Mouse (Mus musculus) kidney, postnatal 4 days (tissue): ENCODE results near the gene Oscar.
"Not testable (repeated sequence)": the region's sequence is repeated elsewhere in the genome, so short reads cannot be mapped to it uniquely, and the experiment has no call there.

ENCODE experiments used
- DNase-seq, 2 experiments: peaks; one replicate each; pipeline ENCODE4 v3.0.0; 2021; ENCODE audit warnings: mixed read lengths in 2 of 2

Oscar gene

DNA sequence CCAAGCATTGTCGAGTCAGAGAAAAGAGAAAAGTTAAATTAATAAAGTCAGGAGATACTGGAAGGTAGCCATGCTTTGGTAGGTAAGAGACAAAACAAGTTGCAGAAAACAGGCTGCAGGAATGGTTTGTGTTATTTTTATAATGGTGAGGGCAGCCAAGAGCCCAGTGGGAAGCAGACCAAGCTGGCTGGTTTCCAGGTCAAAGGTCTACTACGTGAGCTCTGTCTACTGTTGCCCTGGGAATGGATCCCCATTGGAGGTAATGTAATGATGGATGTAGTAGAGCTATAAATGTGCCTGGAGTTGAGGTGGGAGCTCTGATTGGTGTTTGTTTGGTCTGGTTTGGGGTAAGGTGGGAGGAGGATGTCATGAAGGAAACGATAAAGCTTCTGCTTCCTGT is 6.9 kb downstream of the Oscar start:
- DNase-seq = peak; percentile 43 to 58

DNA sequence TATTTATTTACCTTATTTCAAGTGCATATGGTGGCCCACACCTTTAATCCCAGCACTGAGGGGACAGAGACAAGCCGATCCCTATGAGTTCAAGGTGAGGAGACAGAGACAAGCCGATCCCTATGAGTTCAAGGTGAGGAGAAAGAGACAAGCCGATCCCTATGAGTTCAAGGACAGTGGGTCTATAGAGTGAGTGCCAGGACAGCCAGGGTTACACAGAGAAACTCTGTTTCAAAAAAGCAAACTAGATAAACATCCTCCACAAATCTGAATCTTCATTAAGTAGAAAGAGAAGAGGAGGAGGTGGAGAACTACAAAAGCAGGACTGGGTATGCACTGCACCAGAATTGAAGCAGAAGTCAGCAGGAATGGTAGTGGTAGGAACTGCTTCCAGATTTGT is 7.3 kb downstream of the Oscar start:
- DNase-seq = no peak

DNA sequence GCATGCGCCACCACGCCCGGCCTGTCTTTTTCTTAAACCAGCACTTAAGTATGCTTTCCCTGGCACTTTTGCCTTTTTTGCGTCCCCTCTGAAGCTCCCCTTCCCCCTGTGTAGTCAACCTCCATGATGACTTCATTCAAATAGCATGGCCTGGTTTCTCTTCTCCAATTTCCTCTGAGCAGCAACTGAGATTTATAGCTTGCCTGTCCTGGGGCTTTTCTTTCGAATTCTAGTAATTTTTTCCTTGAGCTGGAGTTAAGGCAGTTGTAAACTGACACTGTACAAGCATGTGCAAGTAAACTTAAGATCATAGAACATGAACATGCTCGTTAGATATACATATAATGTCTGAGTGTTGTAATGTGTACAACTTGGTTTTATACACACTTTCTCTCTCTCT is 8.6 kb downstream of the Oscar start:
- DNase-seq = no peak

DNA sequence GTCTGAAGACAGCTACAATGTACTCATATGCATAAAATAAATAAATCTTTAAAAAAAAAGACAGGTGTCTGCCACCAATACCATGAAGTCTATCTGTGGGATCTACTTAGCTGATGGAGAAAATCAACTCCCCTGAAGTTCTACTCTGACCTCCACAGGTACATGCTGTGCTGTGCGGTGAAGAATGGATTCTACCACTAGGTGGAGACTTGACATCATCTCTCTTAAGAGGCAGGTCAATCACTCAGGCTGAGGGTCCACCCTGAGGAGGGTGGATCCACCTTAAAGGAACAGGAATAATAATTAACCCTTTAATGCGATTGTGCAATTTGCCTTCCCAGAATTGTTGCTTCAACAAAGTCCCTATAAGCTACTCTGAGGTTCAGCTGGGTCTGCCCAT is 9.2 kb downstream of the Oscar start:
- peak in 1 of 2 experiments; percentile 47 for DNase-seq

DNA sequence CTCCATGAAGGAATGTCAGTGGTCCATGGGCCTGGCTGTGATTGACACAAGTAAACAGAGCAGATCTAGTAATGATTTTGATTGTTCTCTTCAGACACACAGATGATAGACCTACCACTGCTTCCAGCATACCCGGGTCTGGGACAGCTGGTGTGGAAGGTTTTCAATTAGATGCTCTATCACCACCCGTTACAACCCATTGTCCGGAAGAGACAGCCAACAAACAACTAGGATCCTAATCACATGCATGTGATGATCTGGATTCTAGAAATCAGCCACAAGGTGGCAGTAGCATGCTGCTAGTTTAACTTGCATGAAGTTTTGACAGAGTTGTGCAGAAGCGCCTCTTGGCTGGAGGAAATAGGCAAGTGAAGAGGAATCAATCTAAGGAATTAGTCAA is 14.8 kb downstream of the Oscar start:
- DNase-seq = peak; percentile 71 to 78

DNA sequence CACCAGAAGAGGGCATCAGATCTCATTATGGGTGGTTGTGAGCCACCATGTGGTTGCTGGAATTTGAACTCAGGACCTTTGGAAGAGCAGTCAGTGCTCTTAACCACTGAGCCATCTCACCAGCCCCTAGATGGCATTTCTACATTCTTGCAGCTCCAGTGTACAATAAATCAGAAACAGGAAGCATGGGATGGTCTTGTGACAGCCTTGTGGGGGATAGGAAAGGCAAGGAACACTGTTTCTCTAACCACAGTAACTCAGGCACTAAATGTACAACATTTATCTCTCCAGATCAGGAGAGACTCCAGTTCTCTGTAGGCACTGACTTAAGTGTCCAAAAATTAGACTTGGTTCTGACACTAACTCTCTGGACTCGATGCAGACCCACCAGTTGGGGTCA is 18.2 kb downstream of the Oscar start:
- DNase-seq = not testable (repeated sequence)

DNA sequence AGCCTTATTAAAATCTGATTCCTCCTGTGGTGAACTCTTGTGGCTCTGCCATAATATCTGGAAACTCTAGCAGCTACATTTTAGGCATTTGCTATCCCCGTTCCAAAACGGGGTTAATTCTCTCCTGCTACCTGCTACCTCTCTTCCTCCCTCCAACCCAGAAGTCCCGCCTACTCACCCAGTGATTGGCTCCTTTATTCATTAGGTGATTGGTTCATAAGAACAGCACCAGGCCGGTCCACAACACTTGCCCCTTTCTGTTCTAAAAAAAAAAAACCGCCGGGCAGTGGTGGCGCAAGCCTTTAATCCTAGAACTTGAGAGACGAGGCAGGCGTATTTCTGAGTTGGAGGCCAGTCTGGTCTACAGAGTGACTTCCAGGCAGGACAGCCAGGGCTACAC is 20.8 kb downstream of the Oscar start:
- DNase-seq = peak; percentile 17 to 45

DNA sequence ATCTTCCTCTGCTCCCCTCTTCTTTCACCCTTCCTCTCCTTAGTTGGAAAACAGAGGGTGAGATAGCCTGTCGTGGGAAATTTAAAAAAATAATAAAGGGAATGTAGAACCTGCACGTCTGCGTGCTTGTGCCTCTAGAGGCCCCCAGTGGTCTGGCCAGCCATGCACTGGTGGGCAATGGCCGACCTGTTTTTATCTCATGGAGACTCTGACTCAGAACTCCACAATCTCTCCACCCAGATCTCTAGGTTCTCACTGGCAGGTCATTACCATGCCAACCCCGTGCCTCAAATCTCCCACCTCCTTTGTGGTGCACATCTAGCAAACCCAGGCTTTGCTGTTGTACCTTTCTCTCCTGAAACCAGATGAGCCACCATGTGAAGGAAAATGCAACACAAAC is 21.3 kb downstream of the Oscar start:
- DNase-seq = peak in 1 of 2 experiments; percentile 30

DNA sequence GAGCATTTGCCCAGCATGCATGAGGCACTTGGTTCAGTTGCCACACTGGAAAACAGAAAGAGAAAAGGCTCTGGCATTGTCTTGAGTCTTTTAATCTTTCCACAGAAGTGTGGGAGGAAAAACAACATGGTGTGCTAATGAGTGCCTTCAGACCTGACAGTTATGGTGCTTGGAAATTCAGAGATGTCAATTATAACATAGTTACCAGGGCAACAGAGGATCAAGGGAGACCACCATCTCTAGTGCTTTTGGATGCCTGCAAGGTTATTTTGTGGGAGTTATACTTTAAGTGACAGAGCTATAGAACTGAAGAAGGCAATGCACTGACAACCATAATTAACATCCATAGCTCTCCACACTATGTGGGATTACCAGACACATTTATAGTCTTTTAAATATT is 22.1 kb downstream of the Oscar start:
- no peak for DNase-seq

DNA sequence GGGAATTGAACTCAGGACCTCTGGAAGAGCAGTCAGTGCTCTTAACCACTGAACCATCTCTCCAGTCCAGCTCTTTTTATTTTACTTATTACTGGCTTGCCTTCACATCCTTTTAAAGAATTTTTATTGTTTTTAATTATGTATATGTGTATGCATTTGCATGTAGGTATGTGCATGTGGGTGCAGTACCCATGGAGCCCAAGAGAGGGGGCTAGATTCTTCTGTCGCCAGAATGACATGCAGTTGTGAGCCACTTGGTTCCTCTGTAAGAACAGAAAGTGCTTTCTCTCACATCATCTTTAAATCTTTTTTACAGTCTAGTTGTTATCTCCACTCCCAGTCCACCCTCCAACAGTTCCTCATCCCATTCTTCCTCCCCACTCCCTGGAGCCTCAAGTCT is 24.4 kb downstream of the Oscar start:
- DNase-seq = no peak

DNA sequence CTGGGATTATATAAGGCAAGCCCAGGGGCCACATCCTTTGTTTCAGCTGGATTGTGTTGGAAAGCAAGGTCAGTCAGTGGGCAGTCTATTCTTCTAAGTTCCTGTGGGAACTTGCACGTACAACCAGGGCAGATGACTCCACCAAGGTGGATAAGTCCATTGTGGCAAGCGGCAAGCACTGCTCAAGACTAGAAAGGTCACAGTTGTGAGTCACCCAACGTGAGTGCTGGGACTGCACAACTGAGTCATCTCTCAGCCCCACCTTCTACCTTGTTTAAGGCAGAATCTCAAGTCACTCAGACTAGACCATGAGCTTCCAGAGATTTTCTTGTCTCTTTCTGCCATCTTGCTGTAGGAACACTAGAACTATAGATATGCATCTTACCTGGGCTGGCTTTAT is 25.4 kb downstream of the Oscar start:
- DNase-seq = no peak

DNA sequence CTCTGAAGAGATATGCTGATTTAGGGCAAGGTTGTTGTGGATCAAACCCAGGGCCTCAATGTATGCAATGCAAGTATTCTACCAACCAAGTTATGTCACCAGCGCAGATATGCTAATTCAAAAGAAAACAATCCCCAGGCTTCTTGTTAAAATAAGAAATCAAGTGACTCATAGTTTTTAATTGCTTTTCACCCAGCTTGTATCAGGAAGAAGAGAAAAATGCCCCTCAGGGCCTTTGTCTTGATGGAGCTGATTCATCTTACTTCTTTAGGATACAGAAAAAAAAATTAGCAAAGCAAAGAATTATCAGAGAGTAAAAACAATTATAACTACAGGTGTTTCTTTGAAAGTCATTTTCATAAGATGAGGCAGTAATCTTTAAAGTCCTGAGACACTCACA is 28.7 kb downstream of the Oscar start:
- DNase-seq = no peak

DNA sequence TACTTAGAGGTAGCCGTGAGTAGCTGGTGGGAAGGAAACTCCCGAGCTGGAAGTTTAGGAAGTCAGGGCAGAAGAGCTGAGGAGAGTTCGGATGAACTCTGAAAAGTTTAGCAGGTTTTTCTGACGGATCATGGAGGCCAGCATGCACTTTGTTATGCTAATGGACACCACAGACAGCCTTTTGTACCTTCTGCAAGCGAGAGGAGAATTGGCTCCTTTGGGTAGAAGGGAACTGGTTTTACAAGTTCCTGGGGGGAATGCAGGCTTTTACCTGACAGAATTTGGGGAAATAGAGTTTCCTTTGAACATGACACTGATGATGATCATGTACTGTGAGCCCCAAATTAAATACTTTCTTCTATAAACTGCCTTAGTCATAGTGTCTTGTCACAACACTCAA is 29.7 kb downstream of the Oscar start:
- no peak for DNase-seq

DNA sequence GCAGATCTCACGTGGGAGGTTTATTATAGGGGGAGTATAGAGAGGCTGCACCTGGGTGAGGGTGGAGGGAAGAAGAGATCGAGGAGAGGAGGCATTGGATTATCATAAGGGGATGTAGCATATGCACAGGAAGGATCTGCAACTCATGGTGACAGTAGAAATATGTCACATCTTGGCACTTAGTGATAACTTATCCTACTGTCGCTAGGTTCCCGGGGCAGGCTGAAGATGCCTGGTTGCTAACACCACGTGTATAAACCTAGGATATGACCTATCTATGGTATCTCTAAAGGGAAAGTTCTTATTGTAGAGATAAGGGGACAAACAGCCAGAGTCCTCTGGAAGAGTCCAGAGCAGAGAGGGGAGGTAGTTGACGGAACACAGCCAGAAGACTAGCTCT is 30.2 kb downstream of the Oscar start:
- no peak for DNase-seq

DNA sequence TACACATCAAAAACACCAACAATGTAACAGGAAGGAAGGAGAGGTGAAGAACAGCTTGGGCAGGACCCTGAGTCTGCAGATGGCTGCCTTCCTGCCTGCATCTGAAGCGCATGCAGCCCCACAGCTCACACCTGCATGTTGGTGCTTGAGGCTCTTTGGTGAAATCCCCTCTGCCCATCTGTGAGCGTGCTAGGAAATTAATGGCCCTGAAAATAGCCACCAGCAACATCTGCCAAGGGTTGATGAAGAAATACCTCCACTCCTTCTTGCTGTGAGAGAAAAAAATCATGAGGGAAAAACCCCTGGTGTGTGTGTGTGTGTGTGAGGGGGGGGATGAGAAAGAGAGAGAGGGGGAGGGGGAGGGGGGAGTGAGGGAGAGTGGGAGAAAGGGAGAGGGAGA is 35.9 kb downstream of the Oscar start:
- DNase-seq = no peak

DNA sequence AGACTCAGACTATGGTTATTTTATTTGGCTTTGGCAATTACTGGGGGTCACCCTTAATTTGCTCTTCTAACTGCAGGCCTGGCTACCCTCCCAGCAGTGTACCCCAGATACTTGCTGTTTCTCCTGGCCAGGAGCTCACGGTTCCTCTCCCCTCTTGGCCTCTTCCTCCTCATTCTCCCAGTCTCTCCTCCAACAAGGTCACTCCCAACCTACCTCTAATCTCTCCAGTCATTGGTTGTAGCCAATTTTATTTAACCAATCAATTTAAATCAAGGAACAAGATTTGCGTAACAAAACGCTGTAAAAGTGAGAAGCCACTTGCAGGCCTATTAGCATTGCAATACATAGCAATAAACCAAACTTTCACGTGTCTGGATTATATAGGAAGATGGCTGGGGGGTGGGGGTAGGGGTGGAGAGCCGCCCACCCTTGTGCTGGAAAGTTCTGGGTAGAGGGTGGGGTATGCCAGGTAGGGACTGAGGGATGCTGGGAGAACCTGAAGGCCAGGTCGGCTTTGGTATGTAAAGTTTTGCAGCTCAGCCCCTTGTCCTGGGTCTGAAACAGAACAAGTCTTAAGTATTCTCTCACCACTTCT is 36.9 kb downstream of the Oscar start:
- DNase-seq = no peak

DNA sequence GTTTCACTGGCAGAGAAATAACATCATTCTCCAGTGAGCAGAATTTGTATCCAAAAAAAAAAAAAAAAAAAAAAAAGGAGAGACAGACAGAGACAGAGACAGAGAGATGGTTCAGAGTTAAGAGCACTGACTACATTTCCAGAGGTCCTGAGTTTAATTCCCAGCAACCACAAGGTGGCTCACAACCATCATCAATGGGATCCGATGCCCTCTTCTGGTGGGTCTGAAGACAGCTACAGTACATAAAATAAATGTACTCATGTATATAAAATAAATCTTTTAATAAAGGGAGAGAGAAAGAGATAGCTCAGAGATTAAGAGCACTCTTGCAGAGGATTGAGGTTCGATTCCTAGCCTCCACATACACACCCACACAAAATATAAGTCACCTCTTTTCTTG is 37.8 kb downstream of the Oscar start:
- no peak for DNase-seq

DNA sequence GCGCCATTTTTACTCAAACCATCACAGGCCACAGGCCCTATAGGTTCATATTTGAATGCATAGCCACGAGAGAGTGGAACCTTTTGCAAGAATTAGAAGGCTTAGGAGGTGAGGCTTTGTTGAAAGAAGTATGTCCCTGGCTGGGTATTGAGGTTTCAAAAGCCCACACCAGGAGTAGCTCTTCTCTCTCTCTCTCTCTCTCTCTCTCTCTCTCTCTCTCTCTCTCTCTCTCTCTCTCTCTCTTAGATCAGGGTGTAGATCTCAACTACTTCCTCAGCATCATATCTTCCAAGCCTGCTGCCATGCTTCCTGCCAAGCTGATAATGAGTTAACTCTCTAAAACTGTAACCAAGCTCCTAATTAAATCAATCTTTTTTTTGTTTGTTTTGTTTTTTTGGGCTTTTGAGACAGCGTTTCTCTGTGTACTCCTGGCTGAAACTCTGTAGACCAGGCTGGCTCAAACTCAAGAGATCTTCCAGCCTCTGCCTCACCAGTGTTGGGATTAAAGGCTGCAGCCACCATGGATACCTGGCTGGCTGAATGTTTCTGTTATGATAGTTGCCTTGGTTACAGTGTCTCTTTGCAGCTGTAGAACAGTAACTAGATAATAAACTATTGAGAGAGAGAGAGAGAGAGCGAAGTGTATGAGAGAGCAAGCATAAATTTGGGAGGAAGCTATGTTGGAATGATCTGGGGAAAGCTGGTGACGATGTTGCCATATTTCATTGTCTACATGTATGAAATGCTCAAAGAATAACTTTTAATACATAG is 39.4 kb downstream of the Oscar start:
- no peak for DNase-seq

DNA sequence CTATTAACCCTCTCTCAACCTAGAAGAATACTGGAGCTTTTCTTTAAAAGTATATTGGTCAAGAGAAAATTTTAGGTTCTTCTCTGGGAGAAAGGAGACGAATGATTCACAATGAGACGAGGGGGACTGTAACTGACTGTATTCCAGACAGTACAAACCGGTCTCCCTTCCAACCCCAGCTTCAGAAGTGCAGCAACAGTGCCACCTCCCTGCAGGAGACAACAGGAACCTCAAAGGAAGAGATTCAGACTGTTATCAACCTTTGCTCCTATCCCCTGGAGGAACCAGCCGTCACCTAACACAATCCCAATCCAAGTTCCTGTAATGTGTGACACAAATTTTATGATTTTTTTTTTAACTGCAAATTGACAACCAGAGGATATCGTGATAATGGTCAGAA is 41.7 kb downstream of the Oscar start:
- DNase-seq = no peak

DNA sequence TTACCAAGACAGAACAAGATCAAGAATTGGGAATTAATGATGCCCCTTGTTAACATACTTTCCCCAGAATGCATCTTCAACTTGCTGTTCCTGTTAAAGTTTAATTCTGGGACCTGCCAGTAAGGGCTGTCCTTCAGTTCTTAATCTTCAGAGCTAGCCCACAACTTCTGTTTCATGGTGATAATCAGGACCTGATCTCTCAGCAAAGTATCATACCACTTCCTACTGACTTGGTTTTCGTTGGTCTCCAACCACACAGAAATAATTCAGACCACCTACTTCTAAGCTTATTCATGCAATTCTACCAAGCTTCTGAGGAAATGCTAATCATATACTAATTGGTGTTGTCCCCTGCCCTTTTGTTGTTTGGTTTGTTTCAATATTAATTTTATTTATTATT is 44.1 kb downstream of the Oscar start:
- no peak for DNase-seq

DNA sequence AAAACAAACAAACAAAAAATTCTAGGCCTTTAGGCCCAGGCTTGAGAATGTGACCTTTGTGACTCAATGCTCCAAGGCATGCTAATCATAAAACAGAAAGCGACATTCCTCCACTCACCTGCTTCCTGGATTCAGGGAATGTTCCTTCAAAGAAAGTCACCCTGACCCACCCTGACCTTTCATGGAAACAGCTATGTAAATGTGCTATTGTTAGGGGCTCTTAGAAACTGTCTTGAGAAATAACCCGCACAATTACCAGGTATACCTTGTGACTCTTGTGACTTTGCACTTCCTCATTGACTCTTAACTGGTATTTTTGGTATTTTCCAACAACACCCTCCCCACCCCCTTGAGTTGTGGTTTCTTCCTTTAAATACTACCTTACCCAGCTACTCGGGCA is 45.4 kb downstream of the Oscar start:
- DNase-seq = not testable (repeated sequence)

DNA sequence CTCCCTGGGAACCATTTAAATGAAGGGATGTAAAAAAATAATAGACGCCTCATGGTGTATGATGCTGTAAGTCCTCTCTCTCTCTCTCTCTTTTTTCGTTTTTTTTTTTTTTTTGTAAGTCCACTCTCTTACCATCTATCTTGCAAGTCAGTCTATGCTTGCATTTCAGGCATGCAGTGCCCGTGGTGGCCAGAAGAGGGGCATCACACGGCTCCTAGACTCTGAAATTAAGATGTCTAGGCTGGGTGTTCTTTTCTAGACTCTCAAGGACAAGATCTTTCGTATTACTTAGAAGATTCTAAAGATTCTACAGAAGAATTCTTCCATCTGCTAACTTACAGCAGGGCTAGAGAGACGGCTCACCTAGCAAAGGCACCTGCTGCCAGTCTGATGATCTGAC is 46.2 kb downstream of the Oscar start:
- no peak for DNase-seq

DNA sequence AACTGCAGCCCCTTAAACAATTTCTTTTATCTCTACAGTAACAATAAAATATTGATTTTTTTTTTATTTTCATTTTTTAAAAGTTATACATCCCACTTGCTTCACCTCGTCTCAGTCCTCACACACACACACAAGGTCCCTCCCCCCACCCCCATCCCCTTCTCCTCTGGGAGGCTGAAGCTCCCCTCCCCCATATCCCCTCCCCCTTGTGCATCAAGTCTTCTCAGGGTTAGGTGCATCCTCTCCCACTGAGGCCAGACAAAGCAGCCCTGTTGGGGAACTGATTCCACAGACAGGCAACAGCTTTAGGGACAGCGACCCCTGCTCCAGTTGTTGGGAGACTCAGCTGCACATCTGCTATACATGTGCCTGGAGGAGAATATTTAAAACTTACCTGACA is 48.6 kb downstream of the Oscar start:
- DNase-seq = no peak
